Mouse (Mus musculus) liver, adult 2 months (tissue): ENCODE results near the gene Lipk. TPM values are rescaled to one million over a fixed set of nuclear protein-coding genes. Genes with fewer than 3 reads are reported as not detected.

Source experiments
- DNase-seq: peaks from one replicate; pipeline ENCODE4 v3.0.0-alpha.2; 2011; ENCODE audit warnings: low read depth, low spot score; ENCODE audit errors: extremely low read depth
- H3K27ac ChIP-seq: fragments of 200-500 bp; replicated peaks from 2 replicates; pipeline ENCODE4 v1.5.1; 2012; ENCODE audit warnings: low read depth, mild to moderate bottlenecking, control low read depth, inconsistent platforms, low read length; ENCODE audit not compliant: insufficient read depth
- H3K27me3 ChIP-seq: fragments of 200-500 bp; 2 replicates; pipeline ENCODE4 v1.6.1; 2012; ENCODE audit warnings: mild to moderate bottlenecking, moderate library complexity, low read length, inconsistent platforms; ENCODE audit not compliant: control insufficient read depth, insufficient read depth
- H3K36me3 ChIP-seq: fragments of 200-500 bp; 2 replicates; pipeline ENCODE4 v1.6.1; 2012; ENCODE audit warnings: low read length, inconsistent platforms; ENCODE audit not compliant: control insufficient read depth, insufficient read depth
- H3K4me1 ChIP-seq: fragments of 200-500 bp; 2 replicates; pipeline ENCODE4 v1.6.1; 2011; ENCODE audit warnings: low read length; ENCODE audit not compliant: control insufficient read depth, insufficient read depth
- H3K4me3 ChIP-seq: fragments of 200-500 bp; 2 replicates; pipeline ENCODE4 v1.5.1; 2011; ENCODE audit warnings: low read depth, mild to moderate bottlenecking, control low read depth, low read length, moderate library complexity; ENCODE audit not compliant: insufficient read depth
- H3K79me2 ChIP-seq: fragments of 200-500 bp; 2 replicates; pipeline ENCODE4 v1.6.1; 2012; ENCODE audit warnings: inconsistent platforms, mild to moderate bottlenecking, low read length, moderate library complexity; ENCODE audit not compliant: control insufficient read depth, insufficient read depth
- H3K9ac ChIP-seq: fragments of 200-500 bp; 2 replicates; pipeline ENCODE4 v1.6.1; 2012; ENCODE audit warnings: low read depth, mild to moderate bottlenecking, control low read depth, inconsistent platforms, low read length
- CTCF ChIP-seq: fragments of 200-500 bp; IDR thresholded peaks from 2 replicates; pipeline ENCODE4 v1.5.1; 2011; ENCODE audit warnings: low read depth, low read length, control low read depth
- POLR2A ChIP-seq: fragments of 200-500 bp; IDR thresholded peaks from 2 replicates; pipeline ENCODE4 v1.6.1; 2011; ENCODE audit warnings: low read length, control low read depth; ENCODE audit not compliant: insufficient read depth; ENCODE audit errors: extremely low read depth
- WGBS: fragments of 180-500 bp; shearing (Covaris S2); methylation state at CpG from one replicate; pipeline ENCODE4 v1.1.7; 2018; 5-methylcytosine and 5-hydroxymethylcytosine counted together
- polyA plus RNA-seq: library from polyadenylated mRNA; depleted of rRNA; stranded (reverse); fragments of >200 nt; gene quantifications from 2 replicates; pipeline ENCODE4 v1.2.3, GENCODE M21; 2012; rRNA removed
- total RNA-seq: library from RNA; depleted of rRNA; stranded (reverse); fragments of >200 nt; gene quantifications from 2 replicates; pipeline ENCODE4 v1.2.3, GENCODE M21; 2014; rRNA removed

The Lipk gene
- total and polyA plus RNA-seq, 2 experiments, result not detected

DNA sequence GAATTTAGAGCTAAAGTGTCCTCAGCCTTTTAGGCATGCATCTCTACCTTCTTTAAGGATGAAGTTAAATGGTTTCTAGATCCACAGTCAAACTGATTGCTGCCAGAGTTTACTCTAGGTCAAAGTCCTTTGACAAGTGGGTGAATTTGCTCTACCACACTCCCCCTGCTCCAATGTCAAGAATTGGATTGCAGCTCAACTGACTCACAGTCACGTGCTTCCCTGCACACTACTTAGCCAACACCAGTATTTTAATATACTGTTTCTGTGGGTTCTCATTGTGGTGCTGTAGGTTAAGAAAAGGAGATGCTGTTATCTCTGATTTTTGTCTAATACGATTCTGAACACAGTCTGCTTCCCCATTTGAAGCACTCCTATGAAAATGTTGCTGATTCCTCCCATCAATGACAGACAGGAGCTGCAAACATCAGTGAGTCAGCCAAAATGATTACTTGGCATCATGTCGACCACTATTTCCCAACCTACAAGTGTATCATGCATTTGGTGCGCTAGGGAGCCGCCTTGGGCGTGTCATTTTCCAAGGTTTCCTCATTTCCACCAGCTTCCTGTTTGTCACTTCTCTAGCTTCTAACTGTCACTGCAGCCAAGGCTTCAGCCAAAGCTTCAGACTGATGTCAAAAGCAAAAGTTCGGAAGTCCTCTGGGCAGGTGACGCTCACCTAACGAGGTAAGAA, 58.8 kb downstream of the Lipk start, which contains the start of gene Lipn:
Gene Lipn (plus strand): TSS at position 580 of the 694 bp plus-strand sequence.
- Histone ChIP-seq H3K79me2 (no peaks in the 10 kb centered on the region), H3K4me1 (no peaks in the 10 kb centered on the region), H3K9ac (no peak within 1 kb of the TSS), H3K36me3 (no peaks in the 10 kb centered on the region), H3K4me3 (no peak within 1 kb of the TSS), H3K27me3 (no peaks in the 10 kb centered on the region), H3K27ac (no peak within 1 kb of the TSS)
- DNase-seq, result no peak
- no peak for TF ChIP-seq POLR2A
- TF ChIP-seq CTCF, result no peak
- WGBS, result 73% methylated on average over 9 of the region's 9 CpGs

DNA sequence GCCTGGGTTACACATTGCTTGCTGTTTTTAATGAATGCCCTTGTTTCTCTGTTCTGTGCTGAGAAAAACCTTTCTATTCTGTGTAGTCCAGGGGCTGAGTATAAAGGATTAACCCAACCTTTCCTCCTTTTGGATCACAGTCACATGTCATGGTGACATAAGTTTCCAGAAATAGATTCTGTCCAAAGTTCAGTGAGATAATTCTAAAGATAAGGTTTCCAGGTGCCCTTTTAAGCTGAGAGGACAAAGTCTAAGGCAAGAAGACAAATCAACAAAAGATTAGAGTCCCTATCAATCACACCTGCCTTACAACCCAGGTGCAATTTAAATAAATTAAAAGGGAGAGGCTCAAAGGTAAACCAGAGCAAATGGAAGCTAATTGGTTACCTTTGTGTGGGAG, 66.1 kb downstream of the Lipk start:
- no peaks in the 10 kb centered on the region for H3K36me3 ChIP-seq
- no peaks in the 10 kb centered on the region for H3K27me3 ChIP-seq
- no peak overlapping the region for H3K4me3 ChIP-seq
- H3K79me2 ChIP-seq, result no peaks in the 10 kb centered on the region
- no peak overlapping the region for H3K27ac ChIP-seq
- no peak overlapping the region for H3K9ac ChIP-seq
- no peaks in the 10 kb centered on the region for H3K4me1 ChIP-seq
- TF ChIP-seq CTCF (no peak), POLR2A (no peak)
- DNase-seq, result peak; percentile 70

- no peaks in the 10 kb centered on the region for H3K79me2 ChIP-seq
- no peaks in the 10 kb centered on the region for H3K36me3 ChIP-seq
- H3K27me3 ChIP-seq, result no peaks in the 10 kb centered on the region
- no peak for DNase-seq
- WGBS, result 73% methylated on average over 2 of the region's 2 CpGs
- H3K9ac ChIP-seq, result no peak overlapping the region
- TF ChIP-seq POLR2A (no peak), CTCF (no peak)
- H3K4me3 ChIP-seq, result no peak overlapping the region
- H3K27ac ChIP-seq, result no peak overlapping the region
- no peaks in the 10 kb centered on the region for H3K4me1 ChIP-seq
Observed at GRCm38 (mm10) chr19:34078130-34078529, 70.0 kb downstream of the Lipk start.

DNA sequence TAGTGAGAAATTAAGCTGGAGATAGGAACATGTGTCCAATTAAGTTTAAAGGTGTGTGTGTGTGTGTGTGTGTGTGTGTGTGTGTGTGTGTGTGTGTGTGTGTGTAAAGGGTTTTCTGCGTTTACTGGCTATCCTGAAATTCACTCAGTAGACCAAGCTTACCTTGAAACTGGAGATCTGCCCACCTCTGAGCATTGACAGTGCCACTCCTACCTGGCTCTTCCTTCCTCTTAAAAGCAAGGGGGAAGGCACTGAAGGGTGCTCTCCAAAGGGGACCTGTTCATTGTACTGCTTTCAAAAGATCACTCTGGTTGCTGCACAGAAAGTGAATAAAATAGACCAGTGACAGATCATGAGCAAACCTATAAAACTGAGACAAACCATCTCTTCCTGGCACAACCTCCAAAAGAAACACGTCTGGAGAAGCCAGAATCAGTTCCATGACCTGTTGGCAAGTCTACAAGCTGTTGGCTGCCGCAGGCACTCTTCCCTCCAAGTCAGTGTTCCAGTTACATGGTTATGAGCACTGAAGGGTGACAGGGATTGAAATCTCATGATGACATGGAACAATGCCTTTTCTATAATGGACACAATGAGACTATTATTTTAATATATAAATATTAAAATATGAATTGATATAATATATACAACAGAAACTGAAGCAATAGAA, 81.1 kb downstream of the Lipk start:
- Histone ChIP-seq H3K36me3 (no peaks in the 10 kb centered on the region), H3K4me1 (no peaks in the 10 kb centered on the region), H3K27ac (no peak overlapping the region), H3K4me3 (no peak overlapping the region), H3K27me3 (no peaks in the 10 kb centered on the region), H3K9ac (no peak overlapping the region), H3K79me2 (no peaks in the 10 kb centered on the region)
- WGBS, result 38% methylated on average over 3 of the region's 3 CpGs
- TF ChIP-seq CTCF (no peak), POLR2A (no peak)
- peak; percentile 40 for DNase-seq

DNA sequence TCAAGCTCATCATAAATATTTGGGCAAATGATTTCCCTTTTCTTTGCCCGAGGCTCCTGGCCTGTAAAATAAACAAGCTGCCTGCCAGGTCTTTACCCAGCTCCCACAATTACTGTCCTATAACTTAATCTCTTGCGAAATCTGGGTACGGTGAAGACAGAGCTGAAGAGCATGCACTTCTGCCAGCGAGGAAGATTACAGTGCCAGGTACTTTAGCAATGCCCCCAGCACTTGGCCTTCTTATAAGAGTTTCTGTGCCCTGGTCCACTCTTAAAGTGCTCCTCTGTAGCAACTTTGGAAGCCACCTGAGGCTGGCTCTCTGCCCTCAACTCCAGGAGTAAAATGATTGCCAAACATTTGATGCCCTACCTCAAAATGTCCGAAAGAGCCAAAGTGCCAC, 87.3 kb downstream of the Lipk start:
- peaks cover 2% of the 10 kb centered on the region for H3K4me1 ChIP-seq
- TF ChIP-seq CTCF (no peak), POLR2A (no peak)
- H3K79me2 ChIP-seq, result no peaks in the 10 kb centered on the region
- H3K36me3 ChIP-seq, result no peaks in the 10 kb centered on the region
- H3K9ac ChIP-seq, result no peak overlapping the region
- DNase-seq, result peak; percentile 76
- H3K27me3 ChIP-seq, result no peaks in the 10 kb centered on the region
- H3K27ac ChIP-seq, result no peak overlapping the region
- WGBS, result 23% methylated on average over 5 of the region's 5 CpGs
- H3K4me3 ChIP-seq, result no peak overlapping the region

GRCm38 (mm10) chr19:34096228-34096627, 88.1 kb downstream of the Lipk start:
- Histone ChIP-seq H3K4me1 (peaks cover 2% of the 10 kb centered on the region), H3K79me2 (no peaks in the 10 kb centered on the region), H3K27ac (no peak overlapping the region), H3K4me3 (no peak overlapping the region), H3K36me3 (no peaks in the 10 kb centered on the region), H3K27me3 (no peaks in the 10 kb centered on the region), H3K9ac (no peak overlapping the region)
- TF ChIP-seq CTCF (no peak), POLR2A (no peak)
- WGBS, result 25% methylated on average over 1 of the region's 1 CpGs
- peak; percentile 92 for DNase-seq

Other genes with a start within 250 kb of the Lipk start
- gene Lipo3, start 246.3 kb upstream of the Lipk start, total RNA-seq, result 3.7 and 4.1 TPM in 2 replicates
- 0.81 and 0.85 TPM in 2 replicates for gene Lipo3, start 246.3 kb upstream of the Lipk start, polyA plus RNA-seq
- not detected in 2 replicates for gene Lipo1, start 220.8 kb upstream of the Lipk start, total RNA-seq
- not detected in 2 replicates for gene Lipo1, start 220.8 kb upstream of the Lipk start, polyA plus RNA-seq
- not detected in 2 replicates for gene Lipf, start 47.1 kb upstream of the Lipk start, total RNA-seq
- gene Lipf, start 47.1 kb upstream of the Lipk start, polyA plus RNA-seq, result not detected in 2 replicates
- not detected in 2 replicates for gene Lipn, start 59.1 kb downstream of the Lipk start, total RNA-seq
- not detected in 2 replicates for gene Lipn, start 59.1 kb downstream of the Lipk start, polyA plus RNA-seq
- not detected in 2 replicates for gene Lipm, start 92.6 kb downstream of the Lipk start, total RNA-seq
- gene Lipm, start 92.6 kb downstream of the Lipk start, polyA plus RNA-seq, result not detected in 2 replicates
- 0.28 TPM in 1 of 2 replicates, not detected in the other for gene Ankrd22, start 157.8 kb downstream of the Lipk start, total RNA-seq
- gene Ankrd22, start 157.8 kb downstream of the Lipk start, polyA plus RNA-seq, result not detected in 2 replicates
- 2.1 and 3.1 TPM in 2 replicates for gene Stambpl1, start 183.9 kb downstream of the Lipk start, total RNA-seq
- gene Stambpl1, start 183.9 kb downstream of the Lipk start, polyA plus RNA-seq, result 0.76 and 0.77 TPM in 2 replicates
- 2.0 and 5.2 TPM in 2 replicates for gene Acta2, start 247.3 kb downstream of the Lipk start, total RNA-seq
- gene Acta2, start 247.3 kb downstream of the Lipk start, polyA plus RNA-seq, result 3.6 and 4.6 TPM in 2 replicates